ENCODE assay signal across 1 mouse cellular context in genomic region chr17:48417521-48417920, GRCm38 (mm10).
TF ChIP-seq lines count a peak whose summit lies in the region.

No protein-coding gene starts in this region.

TF ChIP-seq in MEL, 35 proteins besides CTCF, POLR2A, EP300 and RAD21 (continued from another document):
- TF ChIP-seq MEF2A (IDR thresholded peaks at IDR 0.05; ENCODE audit: extremely low read depth, insufficient replicate concordance, low read depth, low read length, poor library complexity, severe bottlenecking) (no peak), TAL1 (IDR thresholded peaks at IDR 0.05; ENCODE audit: low read length) (no peak), CHD2 (IDR thresholded peaks at IDR 0.05; ENCODE audit: low read length) (no peak), MAZ (IDR thresholded peaks at IDR 0.05; ENCODE audit: low read depth, low read length) (no peak), MYC (IDR thresholded peaks at IDR 0.05; ENCODE audit: low read depth, low read length) (no peak), ZC3H11A (IDR thresholded peaks at IDR 0.05; ENCODE audit: low read depth, low read length) (no peak), MYB (IDR thresholded peaks at IDR 0.05; ENCODE audit: low read depth, low read length) (no peak), ZKSCAN1 (IDR thresholded peaks at IDR 0.05; ENCODE audit: low read depth, low read length) (no peak), JUND (IDR thresholded peaks at IDR 0.05; ENCODE audit: low read depth, low read length) (no peak), KAT2A (conservative IDR thresholded peaks at IDR 0.05; ENCODE audit: low read depth, low read length) (no peak), USF1 (IDR thresholded peaks at IDR 0.05; ENCODE audit: low read depth, low read length) (no peak), BHLHE40 (IDR thresholded peaks at IDR 0.05; ENCODE audit: borderline replicate concordance, low read depth, low read length) (no peak)
